Mouse (Mus musculus): ENCODE results near the gene Gm28845. TPM values are rescaled to one million over a fixed set of nuclear protein-coding genes. Genes with fewer than 3 reads are reported as not detected.

Gm28845 gene
- total and polyA plus RNA-seq, 3 experiments, result not detected

GRCm38 (mm10) chr1:65109756-65110435 lies 9.5 kb downstream of the Gm28845 start:
- Histone ChIP-seq H3K4me1 (ENCODE audit: control insufficient read depth in 1 of 2, insufficient read depth in 2 of 2, low read length in 2 of 2) (peaks cover 0 to 5% of the 10 kb centered on the region in 2 experiments; a peak in 2 of 4 replicates), H3K9ac (ENCODE audit: control insufficient read depth, low read depth, low read length, poor library complexity, severe bottlenecking) (no peak overlapping the region), H3K36me3 (ENCODE audit: control insufficient read depth in 1 of 2, insufficient read depth in 2 of 2, low read length in 2 of 2) (peaks cover 0 to 4% of the 10 kb centered on the region in 2 experiments; a peak in 2 of 4 replicates), H3K27me3 (ENCODE audit: control insufficient read depth in 1 of 2, insufficient read depth in 2 of 2, low read length in 2 of 2) (no peaks in the 10 kb centered on the region; a peak in 1 of 4 replicates), H3K27ac (ENCODE audit: control insufficient read depth, low read depth, low read length) (no peak overlapping the region), H3K4me3 (ENCODE audit: control insufficient read depth in 1 of 2, insufficient read depth in 1 of 2, low read depth in 2 of 2, low read length in 2 of 2) (no peak overlapping the region), H3K9me3 (replicated peaks; ENCODE audit: insufficient read depth, low read length) (no peaks in the 10 kb centered on the region), H3K79me2 (ENCODE audit: control insufficient read depth, insufficient read depth, low read length, poor library complexity) (no peaks in the 10 kb centered on the region)
- TF ChIP-seq CTCF (IDR thresholded peaks at IDR 0.05 in 2 of 3, conservative IDR thresholded peaks at IDR 0.05 in 1 of 3; ENCODE audit: control insufficient read depth in 1 of 3, insufficient read depth in 1 of 3, low read depth in 2 of 3, low read length in 3 of 3, poor library complexity in 1 of 3, severe bottlenecking in 1 of 3), result no peak
- TF ChIP-seq NRF1 (IDR thresholded peaks at IDR 0.05; ENCODE audit: insufficient read depth, low read depth, low read length, poor library complexity, severe bottlenecking), result no peak
- no peak for TF ChIP-seq MAZ (IDR thresholded peaks at IDR 0.05; ENCODE audit: low read depth, low read length)
- no peak for TF ChIP-seq MYB (IDR thresholded peaks at IDR 0.05; ENCODE audit: low read depth, low read length)
- no peak for TF ChIP-seq POLR2AphosphoS5 (IDR thresholded peaks at IDR 0.05; ENCODE audit: borderline replicate concordance, low read depth, low read length)
- TF ChIP-seq UBTF (IDR thresholded peaks at IDR 0.05; ENCODE audit: borderline replicate concordance, insufficient read depth, low read depth, low read length), result no peak
- no peak for TF ChIP-seq MAX (IDR thresholded peaks at IDR 0.05; ENCODE audit: low read length)
- TF ChIP-seq TBP (IDR thresholded peaks at IDR 0.05; ENCODE audit: low read depth, low read length), result no peak
- TF ChIP-seq ZMIZ1 (IDR thresholded peaks at IDR 0.05; ENCODE audit: low read depth, low read length), result no peak
- no peak for TF ChIP-seq MAFK (IDR thresholded peaks at IDR 0.05; ENCODE audit: borderline replicate concordance, low read depth, low read length)
- no peak for TF ChIP-seq MXI1 (IDR thresholded peaks at IDR 0.05; ENCODE audit: low read depth, low read length)
- TF ChIP-seq KAT2A (conservative IDR thresholded peaks at IDR 0.05; ENCODE audit: low read depth, low read length), result no peak
- no peak for TF ChIP-seq USF1 (IDR thresholded peaks at IDR 0.05; ENCODE audit: low read depth, low read length)
- no peak for TF ChIP-seq SIN3A (IDR thresholded peaks at IDR 0.05; ENCODE audit: low read length)
- DNase-seq (ENCODE audit: low read depth, low spot score), result no peak

- H3K4me3 ChIP-seq (ENCODE audit: control insufficient read depth in 1 of 2, insufficient read depth in 1 of 2, low read depth in 2 of 2, low read length in 2 of 2), result peak overlapping the region in 1 of 2 experiments; percentile 16; a peak in 1 of 4 replicates
- H3K27me3 ChIP-seq (ENCODE audit: control insufficient read depth in 1 of 2, insufficient read depth in 2 of 2, low read length in 2 of 2), result no peaks in the 10 kb centered on the region; a peak in 1 of 4 replicates
- peaks cover 0 to 5% of the 10 kb centered on the region in 2 experiments; a peak in 2 of 4 replicates for H3K4me1 ChIP-seq (ENCODE audit: control insufficient read depth in 1 of 2, insufficient read depth in 2 of 2, low read length in 2 of 2)
- TF ChIP-seq RCOR1 (IDR thresholded peaks at IDR 0.05; ENCODE audit: low read depth, low read length), result no peak
- no peak for TF ChIP-seq CTCF (IDR thresholded peaks at IDR 0.05 in 2 of 3, conservative IDR thresholded peaks at IDR 0.05 in 1 of 3; ENCODE audit: control insufficient read depth in 1 of 3, insufficient read depth in 1 of 3, low read depth in 2 of 3, low read length in 3 of 3, poor library complexity in 1 of 3, severe bottlenecking in 1 of 3)
- TF ChIP-seq USF1 (IDR thresholded peaks at IDR 0.05; ENCODE audit: low read depth, low read length), result no peak
- TF ChIP-seq GATA1 (IDR thresholded peaks at IDR 0.05; ENCODE audit: low read depth, low read length), result peak; percentile 18; the same call in 1 of the 2 replicates
- no peak for TF ChIP-seq ZMIZ1 (IDR thresholded peaks at IDR 0.05; ENCODE audit: low read depth, low read length)
- TF ChIP-seq ETS1 (IDR thresholded peaks at IDR 0.05; ENCODE audit: low read depth, low read length), result no peak
- H3K36me3 ChIP-seq (ENCODE audit: control insufficient read depth in 1 of 2, insufficient read depth in 2 of 2, low read length in 2 of 2), result peaks cover 0 to 4% of the 10 kb centered on the region in 2 experiments; a peak in 2 of 4 replicates
- H3K27ac ChIP-seq (ENCODE audit: control insufficient read depth, low read depth, low read length), result no peak overlapping the region
- DNase-seq (ENCODE audit: low read depth, low spot score), result peak; percentile 55
- H3K79me2 ChIP-seq (ENCODE audit: control insufficient read depth, insufficient read depth, low read length, poor library complexity), result no peaks in the 10 kb centered on the region
- no peaks in the 10 kb centered on the region for H3K9me3 ChIP-seq (replicated peaks; ENCODE audit: insufficient read depth, low read length)
- H3K9ac ChIP-seq (ENCODE audit: control insufficient read depth, low read depth, low read length, poor library complexity, severe bottlenecking), result no peak overlapping the region; the same call in 1 of the 2 replicates
These were observed 10.2 kb downstream of the Gm28845 start for GRCm38 (mm10) chr1:65109196-65109595.

Data from MEL (cell line).